Mouse (Mus musculus) c-Kit-positive CD71-positive TER-119-negative erythroid progenitor cells, embryonic 14.5 days (primary cell): Measurements from ENCODE around the gene Hamp.

ENCODE experiments used
- DNase-seq: peaks from one replicate; pipeline ENCODE4 v3.0.0-alpha.2; 2013; ENCODE audit warnings: low read depth

Hamp gene

DNA sequence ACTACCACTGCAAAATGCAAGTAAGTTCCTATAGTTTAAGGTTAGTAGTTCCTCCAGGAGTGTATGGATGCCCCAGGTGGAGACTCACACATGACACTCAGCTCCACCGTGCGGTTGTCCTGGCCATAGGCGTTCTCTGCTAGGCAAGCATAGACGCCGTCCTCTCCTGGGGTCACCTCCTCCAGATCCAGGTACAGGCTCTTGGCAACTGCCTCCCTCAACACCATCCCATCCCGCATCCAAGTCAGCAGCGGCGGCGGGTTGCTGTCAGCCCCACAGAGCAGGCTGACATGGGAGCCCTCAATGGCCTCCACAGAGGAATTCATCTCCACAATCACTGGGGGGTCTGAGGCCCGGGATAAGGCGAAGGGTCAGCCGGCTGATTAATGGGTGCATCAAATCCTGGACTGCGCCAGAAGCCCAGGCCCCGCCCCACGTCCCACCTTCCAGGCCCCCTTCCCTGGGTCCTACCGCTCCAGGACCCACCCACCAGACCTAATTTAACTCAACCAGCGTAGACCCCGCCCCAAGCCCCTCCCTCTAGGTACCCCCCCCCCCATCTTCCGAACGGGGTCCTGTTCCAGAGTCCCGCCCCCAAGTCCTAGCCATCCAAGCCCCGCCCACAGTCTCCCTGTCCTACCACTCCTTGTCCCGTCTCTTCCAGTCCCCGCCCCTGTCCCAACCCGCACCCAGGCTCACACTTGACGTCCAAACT, 35.4 kb downstream of the Hamp start:
- no peak for DNase-seq

DNA sequence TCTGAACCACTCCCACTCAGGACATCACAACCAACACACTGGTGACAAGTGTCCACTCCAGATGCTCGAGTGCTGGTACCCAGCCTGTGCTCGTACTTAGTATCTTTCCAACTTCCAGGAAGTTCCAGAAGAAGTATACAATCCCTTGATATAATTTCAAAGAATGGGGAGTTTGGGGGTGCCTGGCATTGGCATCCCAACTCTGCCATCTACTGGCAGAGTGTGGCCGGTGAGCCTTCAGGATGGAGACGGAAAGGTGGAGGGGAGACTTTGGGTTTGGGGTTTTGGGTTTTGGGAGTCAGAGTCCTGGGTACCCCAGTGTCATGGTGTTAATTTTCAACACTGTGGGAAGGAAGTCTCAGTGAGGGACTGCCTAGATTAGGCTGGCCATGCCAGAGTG, 39.8 kb downstream of the Hamp start:
- DNase-seq, result no peak

DNA sequence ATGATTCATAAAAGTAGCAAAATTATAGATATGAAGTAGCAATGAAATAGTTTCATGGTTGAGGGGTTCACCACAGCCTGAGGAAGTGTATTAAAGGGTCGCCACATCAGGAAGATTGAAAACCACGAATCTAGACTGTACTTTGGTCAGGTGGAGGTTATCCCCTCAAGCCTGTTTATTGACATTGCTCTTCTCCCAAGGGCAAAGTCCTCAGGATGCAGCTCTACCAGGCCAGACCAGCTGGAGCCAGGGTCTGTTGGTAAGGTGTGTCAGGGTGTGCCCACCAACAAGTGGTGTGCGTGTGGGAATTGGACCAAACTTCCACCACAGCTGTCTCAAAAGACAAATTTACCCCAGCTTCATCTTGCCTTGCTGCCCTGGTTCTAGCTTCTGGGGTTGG, 48.6 kb downstream of the Hamp start:
- no peak for DNase-seq

- no peak for DNase-seq
Observed at GRCm38 (mm10) chr7:30892515-30892914, 51.3 kb downstream of the Hamp start.
